Mouse (Mus musculus) lung, embryonic 14.5 days (tissue): ENCODE measurements around the gene Cym. TPM values are rescaled to one million over a fixed set of nuclear protein-coding genes. Genes with fewer than 3 reads are reported as not detected.
A peak's percentile ranks its signal among the peaks of the same experiment; 100 is the strongest.

ENCODE experiments used
- ATAC-seq: fragments of 200-750 bp; cut with Nextera tagmentation; 2 replicates; pipeline ENCODE4 v1.8.0; 2017; ENCODE audit warnings: mild to moderate bottlenecking, moderate TSS enrichment, moderate library complexity; ENCODE audit not compliant: insufficient read depth
- DNase-seq: peaks from one replicate; pipeline ENCODE4 v3.0.0-alpha.2; 2015
- H3K27ac ChIP-seq: fragments of 300-500 bp; sonication (generic); 2 replicates; pipeline ENCODE4 v1.5.1; 2014; ENCODE audit warnings: low read depth, mild to moderate bottlenecking, moderate library complexity
- H3K27me3 ChIP-seq: fragments of 300-500 bp; sonication (generic); 2 replicates; pipeline ENCODE4 v1.6.1; 2014; ENCODE audit warnings: low read length, control low read depth; ENCODE audit not compliant: insufficient read depth
- H3K36me3 ChIP-seq: fragments of 300-500 bp; sonication (generic); 2 replicates; pipeline ENCODE4 v1.6.1; 2014; ENCODE audit warnings: control low read depth; ENCODE audit not compliant: insufficient read depth
- H3K4me1 ChIP-seq: fragments of 300-500 bp; sonication (generic); 2 replicates; pipeline ENCODE4 v1.6.1; 2014; ENCODE audit warnings: antibody characterized with exemption, control low read depth; ENCODE audit not compliant: insufficient read depth
- H3K4me2 ChIP-seq: fragments of 300-500 bp; sonication (generic); 2 replicates; pipeline ENCODE4 v1.6.1; 2014; ENCODE audit warnings: mild to moderate bottlenecking
- H3K4me3 ChIP-seq: fragments of 300-500 bp; sonication (generic); 2 replicates; pipeline ENCODE4 v1.5.1; 2014; ENCODE audit warnings: low read depth, low read length
- H3K9ac ChIP-seq: fragments of 300-500 bp; sonication (generic); 2 replicates; pipeline ENCODE4 v1.6.1; 2014
- H3K9me3 ChIP-seq: fragments of 300-500 bp; sonication (generic); 2 replicates; pipeline ENCODE4 v1.6.1; 2016; ENCODE audit warnings: low read depth, low read length, control low read depth
- CTCF ChIP-seq: IDR thresholded peaks from 2 replicates; pipeline ENCODE4 v1.5.1; 2016; ENCODE audit warnings: antibody characterized with exemption, low read depth
- WGBS: fragments of 180-500 bp; shearing (Covaris S2); extraction: QIAGEN DNeasy Blood & Tissue Kit; methylation state at CpG from one replicate; pipeline ENCODE4 v1.1.7; 2014; 5-methylcytosine and 5-hydroxymethylcytosine counted together
- polyA plus RNA-seq: library from polyadenylated mRNA; unstranded; fragments of >200 nt; fragmentation: Nextera tagmentation; extraction: Ambion mirVana; gene quantifications from 2 replicates; pipeline ENCODE4 v1.2.1, GENCODE M21; 2014

The Cym gene
- polyA plus RNA-seq, 1 experiment from 2014 or later = 158 TPM

DNA sequence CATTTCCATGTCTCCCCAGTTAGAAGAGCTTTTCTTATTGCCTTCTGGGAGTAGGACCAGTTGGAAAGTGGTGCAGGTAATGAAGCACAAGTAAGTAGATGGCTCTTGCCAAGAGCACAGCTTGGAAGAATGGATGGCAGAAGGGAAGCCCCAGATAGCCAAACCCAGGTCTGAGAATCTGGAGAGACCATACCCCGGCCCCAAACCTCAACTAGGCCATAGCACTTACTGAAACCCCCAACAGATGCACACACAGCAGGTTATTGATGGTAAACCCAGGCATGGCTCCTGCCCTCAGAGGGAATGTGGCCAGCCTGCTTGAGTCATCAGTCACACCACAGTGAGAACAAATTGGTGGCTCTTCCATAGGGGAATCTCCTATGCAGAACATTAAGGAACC is 49.0 kb downstream of the Cym start:
- no peaks in the 10 kb centered on the region for H3K27me3 ChIP-seq
- H3K4me3 ChIP-seq = no peak overlapping the region
- no peak for DNase-seq
- no peak overlapping the region for H3K27ac ChIP-seq
- no peak overlapping the region for H3K4me2 ChIP-seq
- H3K9me3 ChIP-seq = no peaks in the 10 kb centered on the region
- no peak for ATAC-seq
- 83% methylated on average over 1 of the region's 1 CpGs for WGBS
- no peaks in the 10 kb centered on the region for H3K36me3 ChIP-seq
- no peak overlapping the region for H3K9ac ChIP-seq
- no peaks in the 10 kb centered on the region for H3K4me1 ChIP-seq
- no peak for TF ChIP-seq CTCF

GRCm38 (mm10) chr3:107171964-107172363 is 49.6 kb downstream of the Cym start:
- no peak for ATAC-seq
- Histone ChIP-seq H3K4me3 (no peak overlapping the region), H3K9ac (no peak overlapping the region), H3K27ac (no peak overlapping the region), H3K36me3 (no peaks in the 10 kb centered on the region), H3K4me2 (no peak overlapping the region), H3K9me3 (no peaks in the 10 kb centered on the region), H3K4me1 (no peaks in the 10 kb centered on the region), H3K27me3 (no peaks in the 10 kb centered on the region)
- DNase-seq = peak; percentile 62
- no peak for TF ChIP-seq CTCF
- WGBS = 67% methylated on average over 3 of the region's 3 CpGs

GRCm38 (mm10) chr3:107169552-107169951 is 52.0 kb downstream of the Cym start:
- ATAC-seq = no peak
- no peaks in the 10 kb centered on the region for H3K4me1 ChIP-seq
- 64% methylated on average over 2 of the region's 2 CpGs for WGBS

DNA sequence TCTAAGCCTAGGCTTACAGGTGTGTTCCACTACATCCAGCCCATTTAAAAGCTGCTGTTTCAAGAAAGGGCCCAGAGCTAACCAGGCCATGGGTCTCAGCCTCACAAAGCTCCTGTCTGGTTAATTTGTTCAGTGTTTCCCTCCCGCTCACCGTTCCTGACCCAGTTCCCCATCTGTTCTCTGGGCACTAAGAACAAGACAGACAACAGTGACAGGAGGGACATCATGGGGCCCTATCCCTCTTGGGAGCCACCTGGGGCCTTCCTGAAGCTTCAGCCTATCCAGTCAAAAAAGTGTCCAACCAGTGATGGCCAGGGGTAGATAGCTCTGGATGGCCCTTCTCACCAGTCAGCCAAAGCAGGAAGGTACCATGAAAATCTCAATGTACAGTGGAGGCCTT is 58.8 kb downstream of the Cym start:
- no peaks in the 10 kb centered on the region for H3K4me1 ChIP-seq
- no peaks in the 10 kb centered on the region for H3K9me3 ChIP-seq
- no peak overlapping the region for H3K4me3 ChIP-seq
- DNase-seq (no peak), ATAC-seq (no peak)
- H3K27ac ChIP-seq = no peak overlapping the region
- H3K27me3 ChIP-seq = peaks cover 3% of the 10 kb centered on the region; the same call in 1 of the 2 replicates
- H3K36me3 ChIP-seq = no peaks in the 10 kb centered on the region
- no peak overlapping the region for H3K4me2 ChIP-seq
- H3K9ac ChIP-seq = no peak overlapping the region
- WGBS = 83% methylated on average over 2 of the region's 2 CpGs
- TF ChIP-seq CTCF = no peak

More at GRCm38 (mm10) chr3:107169552-107169951, 52.0 kb downstream of the Cym start:
- no peak overlapping the region for H3K9ac ChIP-seq
- no peaks in the 10 kb centered on the region for H3K9me3 ChIP-seq
- H3K4me3 ChIP-seq = no peak overlapping the region
- no peaks in the 10 kb centered on the region for H3K27me3 ChIP-seq
- H3K36me3 ChIP-seq = no peaks in the 10 kb centered on the region
- no peak overlapping the region for H3K27ac ChIP-seq
- no peak for DNase-seq
- TF ChIP-seq CTCF = no peak
- no peak overlapping the region for H3K4me2 ChIP-seq

Other genes with a start within 250 kb of the Cym start
- 2.9 and 4.5 TPM in 2 replicates for gene Kcna3, start 185.6 kb downstream of the Cym start, polyA plus RNA-seq
- gene Kcna2, start 120.6 kb downstream of the Cym start, polyA plus RNA-seq = 0.42 and 0.51 TPM in 2 replicates
- not detected in 2 replicates for gene Kcna10, start 38.7 kb downstream of the Cym start, polyA plus RNA-seq
- 0.43 and 0.54 TPM in 2 replicates for gene A630076J17Rik, start 8.9 kb upstream of the Cym start, polyA plus RNA-seq
- 0.12 TPM in 1 of 2 replicates, not detected in the other for gene Prok1, start 18.0 kb upstream of the Cym start, polyA plus RNA-seq
- gene Lamtor5, start 57.1 kb upstream of the Cym start, polyA plus RNA-seq = 184 and 195 TPM in 2 replicates
- 3.4 TPM in 2 replicates for gene Slc16a4, start 69.5 kb upstream of the Cym start, polyA plus RNA-seq
- 19.6 and 20.3 TPM in 2 replicates for gene Rbm15, start 111.9 kb upstream of the Cym start, polyA plus RNA-seq
- gene Kcnc4, start 237.8 kb upstream of the Cym start, polyA plus RNA-seq = 0.07 and 0.18 TPM in 2 replicates